Mouse (Mus musculus): ENCODE data around the gene 2300009A05Rik. TPM values are rescaled to one million over a fixed set of nuclear protein-coding genes. Genes with fewer than 3 reads are reported as not detected.

The 2300009A05Rik gene
- polyA plus RNA-seq (2014; fragmentation: Illumina TruSeq; extraction: RNeasy Lipid Tissue Mini Kit (QIAGEN cat#74804); ENCODE audit: low read depth, low replicate concordance), result 82.4 TPM

GRCm38 (mm10) chr9:63398611-63399462 lies at the start of gene 2300009A05Rik:
2300009A05Rik (minus strand) TSS chr9:63399246.

GRCm38 (mm10) chr9:63377270-63378142 lies 21.5 kb downstream of the 2300009A05Rik start, which contains the start of gene Map2k5:
Map2k5 (minus strand) TSS chr9:63377902.

Other genes with a start within 250 kb of the 2300009A05Rik start
- gene Map2k5, start 21.3 kb downstream of the 2300009A05Rik start, polyA plus RNA-seq (2014; fragmentation: Illumina TruSeq; extraction: RNeasy Lipid Tissue Mini Kit (QIAGEN cat#74804); ENCODE audit: low read depth, low replicate concordance), result 23.9 TPM
- 174 TPM for gene Iqch, start 203.2 kb upstream of the 2300009A05Rik start, polyA plus RNA-seq (2014; fragmentation: Illumina TruSeq; extraction: RNeasy Lipid Tissue Mini Kit (QIAGEN cat#74804); ENCODE audit: low read depth, low replicate concordance)
- gene Aagab, start 203.4 kb upstream of the 2300009A05Rik start, polyA plus RNA-seq (2014; fragmentation: Illumina TruSeq; extraction: RNeasy Lipid Tissue Mini Kit (QIAGEN cat#74804); ENCODE audit: low read depth, low replicate concordance), result 8.0 TPM

Data from testis, adult 10 weeks (tissue).